Mouse (Mus musculus) intestine, embryonic 15.5 days (tissue): ENCODE measurements at regions not wholly inside any gene's neighbourhood (a gene's known extent, or its start where the extent isn't known, plus 50 kb on each side); places are given as distances from the start of the nearest gene placed in this dataset.

Source experiments
- ATAC-seq: fragments of 200-750 bp; cut with Nextera tagmentation; 2 replicates; pipeline ENCODE4 v1.8.0; 2017; ENCODE audit warnings: moderate TSS enrichment, moderate library complexity
- H3K27ac ChIP-seq: fragments of 300-500 bp; sonication (generic); 2 replicates; pipeline ENCODE4 v1.5.1; 2015; ENCODE audit warnings: mild to moderate bottlenecking, inconsistent platforms
- H3K27me3 ChIP-seq: fragments of 300-500 bp; sonication (generic); replicated peaks from 2 replicates; pipeline ENCODE4 v1.6.1; 2015; ENCODE audit warnings: inconsistent platforms
- H3K36me3 ChIP-seq: fragments of 300-500 bp; sonication (generic); 2 replicates; pipeline ENCODE4 v1.6.1; 2015; ENCODE audit warnings: inconsistent platforms
- H3K4me1 ChIP-seq: fragments of 300-500 bp; sonication (generic); replicated peaks from 2 replicates; pipeline ENCODE4 v1.6.1; 2015; ENCODE audit warnings: inconsistent platforms
- H3K4me2 ChIP-seq: fragments of 300-500 bp; sonication (generic); replicated peaks from 2 replicates; pipeline ENCODE4 v1.6.1; 2015; ENCODE audit warnings: mild to moderate bottlenecking, inconsistent platforms
- H3K4me3 ChIP-seq: fragments of 300-500 bp; sonication (generic); replicated peaks from 2 replicates; pipeline ENCODE4 v1.5.1; 2015; ENCODE audit warnings: inconsistent platforms
- H3K9ac ChIP-seq: fragments of 300-500 bp; sonication (generic); 2 replicates; pipeline ENCODE4 v1.6.1; 2015; ENCODE audit warnings: inconsistent platforms
- H3K9me3 ChIP-seq: fragments of 300-500 bp; sonication (generic); 2 replicates; pipeline ENCODE4 v1.6.1; 2016; ENCODE audit warnings: inconsistent platforms
- WGBS: fragments of 180-500 bp; shearing (Covaris S2); methylation state at CpG from one replicate; pipeline ENCODE4 v1.1.7; 2015; 5-methylcytosine and 5-hydroxymethylcytosine counted together

DNA sequence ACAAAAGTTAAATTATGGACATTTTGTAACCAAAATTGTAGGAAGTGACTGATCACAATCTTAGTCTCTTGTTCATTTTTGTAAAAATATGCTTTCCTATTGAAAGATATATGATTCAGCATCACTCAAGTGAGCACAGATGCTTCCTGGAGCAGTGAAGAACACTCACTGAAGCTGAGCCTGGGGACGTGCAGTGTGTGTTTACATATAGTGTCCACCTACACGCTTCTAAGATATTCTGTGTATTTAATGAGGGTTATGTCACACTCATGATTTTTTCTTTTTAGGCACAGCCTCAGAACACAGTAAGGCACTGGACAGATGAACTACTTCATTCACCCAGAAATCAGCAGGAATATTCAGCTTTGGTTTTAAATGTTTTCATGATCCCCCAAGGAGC, 1533.6 kb downstream of the Tbl1xr1 start:
- Histone ChIP-seq H3K9me3 (no peaks in the 10 kb centered on the region), H3K36me3 (no peaks in the 10 kb centered on the region), H3K27me3 (no peaks in the 10 kb centered on the region), H3K4me2 (no peak overlapping the region), H3K9ac (no peak overlapping the region), H3K4me3 (no peak overlapping the region), H3K27ac (no peak overlapping the region), H3K4me1 (no peaks in the 10 kb centered on the region)
- ATAC-seq = no peak
- 58% methylated on average over 2 of the region's 2 CpGs for WGBS

DNA sequence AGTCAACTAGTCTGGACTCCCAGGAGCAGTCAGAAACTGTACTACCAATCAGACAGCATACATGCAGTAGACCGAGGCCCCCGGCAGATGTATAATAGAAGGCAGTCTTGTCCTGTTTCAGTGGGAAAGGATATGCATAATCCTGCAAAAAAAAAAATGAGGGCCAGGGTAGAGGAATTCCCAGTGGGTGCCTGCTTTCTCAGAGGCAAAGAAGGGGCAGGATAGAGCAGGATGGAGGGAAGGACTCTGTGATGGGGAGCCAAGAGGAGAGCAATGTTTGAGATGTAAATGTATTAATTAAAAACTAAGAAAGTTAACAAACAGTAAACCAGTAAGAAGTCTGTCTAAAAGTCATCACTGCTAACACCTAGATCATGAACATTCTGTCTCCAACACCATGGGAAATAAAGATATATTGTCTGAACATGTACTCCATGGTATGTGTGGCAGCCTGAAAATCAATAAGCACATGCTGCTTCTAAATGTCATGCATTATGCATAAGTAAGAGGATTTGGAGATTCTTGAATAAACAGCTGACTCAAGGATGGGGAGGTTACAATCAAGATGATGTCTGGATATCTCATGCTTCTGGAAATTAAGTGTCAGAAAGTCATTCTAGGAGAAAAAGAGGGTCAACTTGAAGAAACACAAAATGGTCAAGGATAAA, 1485.3 kb downstream of the Naaladl2 start:
- H3K9ac ChIP-seq = no peak overlapping the region
- ATAC-seq = no peak
- no peak overlapping the region for H3K4me2 ChIP-seq
- 95% methylated on average over 2 of the region's 2 CpGs for WGBS
- no peaks in the 10 kb centered on the region for H3K27me3 ChIP-seq
- H3K4me3 ChIP-seq = no peak overlapping the region
- no peaks in the 10 kb centered on the region for H3K4me1 ChIP-seq
- H3K27ac ChIP-seq = no peak overlapping the region
- H3K36me3 ChIP-seq = no peaks in the 10 kb centered on the region
- H3K9me3 ChIP-seq = no peaks in the 10 kb centered on the region

DNA sequence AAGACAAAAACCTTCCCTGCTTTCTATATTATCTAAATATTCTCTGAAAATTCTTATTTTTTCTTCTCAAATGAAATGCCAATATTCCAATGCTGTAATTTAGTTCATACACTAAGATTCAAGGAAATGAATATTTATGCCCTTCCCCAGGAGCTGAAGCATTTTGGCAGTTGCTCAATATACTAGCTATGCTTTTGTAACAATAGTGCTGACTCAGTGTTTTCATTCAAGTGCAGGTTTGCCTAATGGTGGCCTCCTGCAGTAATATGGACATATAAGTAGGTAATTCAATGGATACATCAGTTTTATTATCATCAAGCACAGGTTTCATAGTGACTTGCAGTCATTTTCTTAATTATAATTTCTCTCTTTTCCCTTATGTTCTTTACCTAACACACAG, 1437.3 kb downstream of the Naaladl2 start:
- no peak for ATAC-seq
- Histone ChIP-seq H3K4me3 (no peak overlapping the region), H3K4me2 (no peak overlapping the region), H3K27ac (no peak overlapping the region), H3K4me1 (no peaks in the 10 kb centered on the region), H3K9me3 (no peaks in the 10 kb centered on the region), H3K36me3 (no peaks in the 10 kb centered on the region), H3K27me3 (no peaks in the 10 kb centered on the region), H3K9ac (no peak overlapping the region)
